Mouse (Mus musculus): ENCODE data around the gene Gm5142.

DNA sequence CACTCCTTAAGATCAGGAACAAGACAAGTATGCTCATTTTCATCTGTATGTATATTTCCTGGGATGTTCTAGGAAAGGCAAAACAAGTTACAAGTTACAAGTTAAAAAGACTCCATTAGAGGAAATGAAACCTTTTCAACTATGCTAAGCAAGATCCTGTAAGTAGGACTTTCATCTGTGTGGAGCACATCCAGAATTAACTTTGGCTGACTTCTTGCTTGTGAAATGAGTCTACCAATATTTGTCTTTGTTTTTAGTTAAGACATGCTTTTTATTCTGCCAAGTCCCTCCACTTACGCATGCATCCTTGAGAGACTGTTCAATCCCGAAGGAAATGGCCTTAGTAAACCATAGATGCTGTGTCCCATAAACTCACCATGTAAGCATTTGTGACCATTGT, 7.6 kb upstream of the Gm5142 start:
- TF ChIP-seq CTCF (IDR thresholded peaks at IDR 0.05; ENCODE audit: low read depth, low read length) (no peak), GATA2 (IDR thresholded peaks at IDR 0.05; ENCODE audit: borderline replicate concordance, low read depth, low read length) (no peak), TAL1 (conservative IDR thresholded peaks at IDR 0.05; ENCODE audit: low read depth, low read length) (no peak), GATA1 (IDR thresholded peaks at IDR 0.05; ENCODE audit: borderline replicate concordance, low read length) (no peak), POLR2AphosphoS5 (IDR thresholded peaks at IDR 0.05; ENCODE audit: insufficient replicate concordance, low read depth, low read length) (no peak)
